Mouse (Mus musculus): Measurements from ENCODE around the gene Pogk. TPM values are rescaled to one million over a fixed set of nuclear protein-coding genes. Genes with fewer than 3 reads are reported as not detected.

Gene Pogk
- polyA plus RNA-seq, 2 experiments = 21.7 to 26.8 TPM

DNA sequence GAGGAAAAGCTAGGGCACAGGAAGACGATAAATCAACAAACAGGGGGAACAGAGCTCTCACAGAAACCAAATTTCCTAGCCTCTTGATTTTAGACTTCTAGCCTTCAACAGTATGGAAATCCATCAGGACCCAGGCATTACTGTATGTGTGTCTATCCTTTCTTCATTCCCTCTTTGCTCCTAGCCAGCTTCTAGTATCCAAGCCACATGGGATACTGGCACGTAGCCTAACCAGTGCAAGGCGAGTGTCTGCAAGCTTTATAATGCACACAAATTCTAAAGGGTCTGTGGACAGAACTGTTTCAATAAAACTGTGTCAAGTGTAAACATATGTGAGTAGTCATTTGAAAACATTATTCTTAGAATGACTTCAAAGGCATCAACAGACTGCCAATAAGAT is 47.0 kb downstream of the Pogk start:
- H3K9ac ChIP-seq (ENCODE audit: low read depth, low read length, severe bottlenecking) = no peak overlapping the region
- H3K27me3 ChIP-seq (ENCODE audit: control insufficient read depth, insufficient read depth, low read length) = no peaks in the 10 kb centered on the region
- no peak overlapping the region for H3K27ac ChIP-seq (replicated peaks; ENCODE audit: low read depth, low read length)
- H3K9me3 ChIP-seq (ENCODE audit: control insufficient read depth, low read length) = no peaks in the 10 kb centered on the region
- no peak overlapping the region for H3K4me3 ChIP-seq (replicated peaks; ENCODE audit: low read length)
- 58% methylated on average over 3 of the region's 3 CpGs for WGBS
- H3K36me3 ChIP-seq (ENCODE audit: control insufficient read depth, insufficient read depth, low read length) = no peaks in the 10 kb centered on the region
- no peak for ATAC-seq (ENCODE audit: low FRiP score, low read depth)
- H3K4me2 ChIP-seq (replicated peaks; ENCODE audit: low read depth, low read length, severe bottlenecking) = no peak overlapping the region
- no peak for TF ChIP-seq POLR2A (IDR thresholded peaks at IDR 0.05; ENCODE audit: borderline replicate concordance, extremely low read depth, insufficient read depth, insufficient read length)
- peak; percentile 11 for DNase-seq (ENCODE audit: low spot score)
- H3K4me1 ChIP-seq (ENCODE audit: control insufficient read depth, insufficient read depth, low read length) = no peaks in the 10 kb centered on the region

DNA sequence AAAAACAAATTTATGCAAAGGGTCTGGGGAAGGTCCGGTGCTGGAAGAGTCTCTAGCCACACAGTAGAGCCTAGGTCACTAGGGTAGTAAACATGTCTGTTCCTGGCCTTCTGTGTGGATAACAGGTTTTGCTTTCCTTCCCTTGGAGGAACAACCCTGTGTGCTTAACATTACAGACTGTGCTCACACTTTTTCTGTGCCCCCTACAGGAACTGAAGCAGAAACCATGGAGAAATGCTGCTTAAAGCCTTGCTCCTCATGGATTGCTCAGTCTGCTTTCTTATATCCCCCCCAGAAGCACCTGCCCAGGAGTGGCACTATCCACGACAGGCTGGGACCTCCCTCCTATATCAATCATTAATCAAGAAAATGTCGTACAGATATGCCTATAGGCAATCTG is 47.8 kb downstream of the Pogk start:
- no peak overlapping the region for H3K27ac ChIP-seq (replicated peaks; ENCODE audit: low read depth, low read length)
- H3K4me3 ChIP-seq (replicated peaks; ENCODE audit: low read length) = no peak overlapping the region
- TF ChIP-seq POLR2A (IDR thresholded peaks at IDR 0.05; ENCODE audit: borderline replicate concordance, extremely low read depth, insufficient read depth, insufficient read length) = no peak
- H3K27me3 ChIP-seq (ENCODE audit: control insufficient read depth, insufficient read depth, low read length) = no peaks in the 10 kb centered on the region
- H3K9ac ChIP-seq (ENCODE audit: low read depth, low read length, severe bottlenecking) = no peak overlapping the region
- no peaks in the 10 kb centered on the region for H3K4me1 ChIP-seq (ENCODE audit: control insufficient read depth, insufficient read depth, low read length)
- WGBS = 71% methylated on average over 3 of the region's 3 CpGs
- no peaks in the 10 kb centered on the region for H3K36me3 ChIP-seq (ENCODE audit: control insufficient read depth, insufficient read depth, low read length)
- H3K4me2 ChIP-seq (replicated peaks; ENCODE audit: low read depth, low read length, severe bottlenecking) = no peak overlapping the region
- no peaks in the 10 kb centered on the region for H3K9me3 ChIP-seq (ENCODE audit: control insufficient read depth, low read length)
- no peak for DNase-seq (ENCODE audit: low spot score)
- ATAC-seq (ENCODE audit: low FRiP score, low read depth) = no peak

DNA sequence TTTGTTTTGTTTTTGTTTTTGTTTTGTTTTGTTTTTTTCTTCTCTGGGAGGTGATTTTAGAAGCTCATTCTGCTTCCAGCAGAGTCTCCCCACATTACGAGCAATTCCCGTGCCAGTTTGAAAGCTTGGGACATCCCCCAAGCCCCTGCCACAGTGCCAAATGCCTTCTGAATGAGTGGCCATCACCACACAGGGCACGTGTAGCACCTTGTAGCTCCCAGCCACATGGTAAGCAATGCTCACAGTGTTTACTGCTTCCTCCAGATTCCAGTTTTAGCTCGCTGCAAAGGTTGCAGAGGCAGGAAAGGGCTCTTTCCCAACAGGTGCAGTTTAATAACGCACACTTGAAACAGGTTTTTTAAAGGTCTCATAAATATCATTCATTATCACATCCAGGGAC is 48.8 kb downstream of the Pogk start:
- DNase-seq (ENCODE audit: low spot score) (no peak), ATAC-seq (ENCODE audit: low FRiP score, low read depth) (no peak)
- no peak overlapping the region for H3K27ac ChIP-seq (replicated peaks; ENCODE audit: low read depth, low read length)
- H3K27me3 ChIP-seq (ENCODE audit: control insufficient read depth, insufficient read depth, low read length) = no peaks in the 10 kb centered on the region
- no peaks in the 10 kb centered on the region for H3K36me3 ChIP-seq (ENCODE audit: control insufficient read depth, insufficient read depth, low read length)
- H3K9me3 ChIP-seq (ENCODE audit: control insufficient read depth, low read length) = no peaks in the 10 kb centered on the region
- no peak overlapping the region for H3K4me2 ChIP-seq (replicated peaks; ENCODE audit: low read depth, low read length, severe bottlenecking)
- no peak overlapping the region for H3K4me3 ChIP-seq (replicated peaks; ENCODE audit: low read length)
- 48% methylated on average over 5 of the region's 5 CpGs for whole genome bisulfite sequencing
- TF ChIP-seq POLR2A (IDR thresholded peaks at IDR 0.05; ENCODE audit: borderline replicate concordance, extremely low read depth, insufficient read depth, insufficient read length) = no peak
- H3K4me1 ChIP-seq (ENCODE audit: control insufficient read depth, insufficient read depth, low read length) = no peaks in the 10 kb centered on the region
- no peak overlapping the region for H3K9ac ChIP-seq (ENCODE audit: low read depth, low read length, severe bottlenecking)

DNA sequence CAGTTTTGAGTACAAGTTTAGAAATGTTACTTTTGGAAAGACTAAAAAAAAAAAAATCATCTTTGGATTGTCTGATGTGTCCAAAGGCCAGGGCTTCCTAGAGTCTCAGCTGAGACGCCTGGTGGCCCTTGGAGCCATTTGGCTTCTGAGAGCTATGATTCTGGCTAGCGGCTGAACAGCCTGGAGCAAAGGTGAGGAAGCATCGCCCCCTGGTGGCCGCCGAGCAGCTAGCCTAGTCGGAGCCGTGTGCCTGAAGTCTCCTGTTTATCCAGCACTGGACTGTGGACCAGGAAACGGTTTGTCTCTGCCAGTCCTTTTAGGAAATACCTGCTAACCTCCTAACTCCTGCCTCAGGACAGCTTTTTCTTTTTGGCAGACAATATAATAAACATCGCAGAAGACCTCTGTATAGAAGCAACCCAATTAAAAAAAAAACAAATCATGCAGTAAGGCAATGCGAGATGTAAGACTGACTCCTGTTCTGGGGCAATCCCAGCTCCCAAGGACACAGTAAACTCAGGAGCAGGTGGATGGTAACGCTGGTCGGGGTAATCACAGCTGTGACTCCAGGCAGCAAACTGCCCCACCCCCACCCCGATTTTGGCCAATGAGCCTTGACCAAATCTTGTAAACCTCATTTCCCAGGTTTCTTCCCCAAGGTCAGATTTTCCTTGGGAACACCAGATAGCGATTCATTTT is 49.4 kb downstream of the Pogk start:
- DNase-seq (ENCODE audit: low spot score) (peak; percentile 51), ATAC-seq (ENCODE audit: low FRiP score, low read depth) (peak; percentile 77; the same call in 1 of the 2 replicates)
- no peak for TF ChIP-seq POLR2A (IDR thresholded peaks at IDR 0.05; ENCODE audit: borderline replicate concordance, extremely low read depth, insufficient read depth, insufficient read length)
- Histone ChIP-seq H3K36me3 (ENCODE audit: control insufficient read depth, insufficient read depth, low read length) (no peaks in the 10 kb centered on the region), H3K4me3 (replicated peaks; ENCODE audit: low read length) (no peak overlapping the region), H3K27ac (replicated peaks; ENCODE audit: low read depth, low read length) (no peak overlapping the region), H3K4me2 (replicated peaks; ENCODE audit: low read depth, low read length, severe bottlenecking) (no peak overlapping the region), H3K4me1 (ENCODE audit: control insufficient read depth, insufficient read depth, low read length) (no peaks in the 10 kb centered on the region), H3K27me3 (ENCODE audit: control insufficient read depth, insufficient read depth, low read length) (no peaks in the 10 kb centered on the region), H3K9ac (ENCODE audit: low read depth, low read length, severe bottlenecking) (no peak overlapping the region), H3K9me3 (ENCODE audit: control insufficient read depth, low read length) (no peaks in the 10 kb centered on the region)
- 22% methylated on average over 14 of the region's 14 CpGs for WGBS

DNA sequence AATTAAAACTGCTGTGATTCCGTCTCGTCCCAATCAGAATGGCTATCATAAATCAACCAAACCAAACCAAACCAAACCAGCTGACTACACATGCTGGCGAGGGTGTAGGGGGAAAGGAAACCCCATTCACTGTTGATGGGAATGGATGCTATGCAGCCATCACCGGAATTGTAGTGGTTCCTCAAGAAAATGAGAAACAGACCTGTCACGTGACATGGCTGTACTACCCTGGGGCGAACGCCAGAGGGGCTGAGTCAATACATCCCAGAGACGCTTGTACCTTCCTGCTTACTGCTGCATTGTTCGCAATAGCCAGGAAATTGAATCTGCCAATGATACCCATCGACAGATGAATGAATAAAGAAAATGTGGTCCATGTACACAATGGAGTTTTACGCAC is 59.9 kb downstream of the Pogk start:
- H3K27me3 ChIP-seq (ENCODE audit: control insufficient read depth, insufficient read depth, low read length) = no peaks in the 10 kb centered on the region
- no peak for TF ChIP-seq POLR2A (IDR thresholded peaks at IDR 0.05; ENCODE audit: borderline replicate concordance, extremely low read depth, insufficient read depth, insufficient read length)
- no peak overlapping the region for H3K4me2 ChIP-seq (replicated peaks; ENCODE audit: low read depth, low read length, severe bottlenecking)
- H3K9ac ChIP-seq (ENCODE audit: low read depth, low read length, severe bottlenecking) = no peak overlapping the region
- ATAC-seq (ENCODE audit: low FRiP score, low read depth) (peak; percentile 50), DNase-seq (ENCODE audit: low spot score) (peak; percentile 44)
- WGBS = 26% methylated on average over 11 of the region's 11 CpGs
- H3K27ac ChIP-seq (replicated peaks; ENCODE audit: low read depth, low read length) = no peak overlapping the region
- peaks cover 4% of the 10 kb centered on the region for H3K4me1 ChIP-seq (ENCODE audit: control insufficient read depth, insufficient read depth, low read length)
- H3K36me3 ChIP-seq (ENCODE audit: control insufficient read depth, insufficient read depth, low read length) = no peaks in the 10 kb centered on the region
- no peaks in the 10 kb centered on the region for H3K9me3 ChIP-seq (ENCODE audit: control insufficient read depth, low read length)
- no peak overlapping the region for H3K4me3 ChIP-seq (replicated peaks; ENCODE audit: low read length)

Measured in limb, embryonic 14.5 days (tissue).